Mouse (Mus musculus): Measurements from ENCODE around the gene Hapln4. TPM values are rescaled to one million over a fixed set of nuclear protein-coding genes. Genes with fewer than 3 reads are reported as not detected.

The Hapln4 gene
- polyA plus RNA-seq, 1 experiment, result 0.28 TPM

DNA sequence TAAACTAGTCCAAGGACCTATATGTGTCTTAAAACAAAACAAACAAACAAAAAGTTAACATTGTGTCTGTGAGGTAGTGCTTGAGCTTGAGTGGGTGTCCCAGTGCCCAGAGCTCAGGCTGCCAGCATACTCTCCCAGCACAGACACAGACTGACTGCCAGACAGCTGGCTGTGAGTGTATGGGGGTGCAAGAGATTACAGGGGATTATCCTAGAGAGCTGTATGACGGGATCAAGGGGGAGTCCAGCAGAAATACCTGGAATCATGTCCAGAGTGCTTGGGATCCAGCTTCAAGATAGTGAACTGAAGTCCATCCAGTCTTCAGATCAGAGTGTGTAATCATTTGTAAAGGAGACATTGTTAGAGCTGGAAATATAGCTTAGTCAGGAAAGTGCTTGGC lies 25.5 kb upstream of the Hapln4 start:
- Histone ChIP-seq H3K4me3 (ENCODE audit: extremely low read depth, insufficient read depth, insufficient read length) (no peak overlapping the region), H3K36me3 (ENCODE audit: control insufficient read depth, insufficient read depth, low read length) (peaks cover 44% of the 10 kb centered on the region), H3K27ac (ENCODE audit: insufficient read depth, low read length) (no peak overlapping the region), H3K4me1 (ENCODE audit: control insufficient read depth, insufficient read depth, insufficient read length) (no peaks in the 10 kb centered on the region), H3K27me3 (ENCODE audit: control insufficient read depth, insufficient read depth, low read length) (no peaks in the 10 kb centered on the region)
- no peak for TF ChIP-seq POLR2A (IDR thresholded peaks at IDR 0.05; ENCODE audit: low read depth, low read length)
- no peak for TF ChIP-seq CTCF (IDR thresholded peaks at IDR 0.05; ENCODE audit: extremely low read depth, insufficient read depth, insufficient read length, insufficient replicate concordance)
- no peak for DNase-seq (ENCODE audit: low read depth in 1 of 2, low spot score in 2 of 2)
- WGBS, result 95% methylated on average over 1 of the region's 1 CpGs

GRCm38 (mm10) chr8:70071836-70072440 lies 11.3 kb upstream of the Hapln4 start:
- DNase-seq (ENCODE audit: low read depth in 1 of 2, low spot score in 2 of 2), result no peak
- Histone ChIP-seq H3K4me3 (ENCODE audit: extremely low read depth, insufficient read depth, insufficient read length) (no peak overlapping the region), H3K36me3 (ENCODE audit: control insufficient read depth, insufficient read depth, low read length) (peaks cover 21% of the 10 kb centered on the region), H3K27me3 (ENCODE audit: control insufficient read depth, insufficient read depth, low read length) (no peaks in the 10 kb centered on the region), H3K4me1 (ENCODE audit: control insufficient read depth, insufficient read depth, insufficient read length) (peaks cover 3% of the 10 kb centered on the region; the same call in 1 of the 2 replicates), H3K27ac (ENCODE audit: insufficient read depth, low read length) (no peak overlapping the region)
- TF ChIP-seq POLR2A (IDR thresholded peaks at IDR 0.05; ENCODE audit: low read depth, low read length) (no peak), CTCF (IDR thresholded peaks at IDR 0.05; ENCODE audit: extremely low read depth, insufficient read depth, insufficient read length, insufficient replicate concordance) (no peak)
- 92% methylated on average over 2 of the region's 2 CpGs for WGBS

- DNase-seq (ENCODE audit: low read depth in 1 of 2, low spot score in 2 of 2), result no peak
- 16% methylated on average over 24 of the region's 27 CpGs for WGBS
- TF ChIP-seq CTCF (IDR thresholded peaks at IDR 0.05; ENCODE audit: extremely low read depth, insufficient read depth, insufficient read length, insufficient replicate concordance), result no peak
- TF ChIP-seq POLR2A (IDR thresholded peaks at IDR 0.05; ENCODE audit: low read depth, low read length), result no peak
- no peaks in the 10 kb centered on the region for H3K27me3 ChIP-seq (ENCODE audit: control insufficient read depth, insufficient read depth, low read length)
- no peak within 1 kb of the TSS for H3K27ac ChIP-seq (ENCODE audit: insufficient read depth, low read length)
- H3K4me3 ChIP-seq (ENCODE audit: extremely low read depth, insufficient read depth, insufficient read length), result no peak within 1 kb of the TSS
- peaks cover 20% of the 10 kb centered on the region for H3K36me3 ChIP-seq (ENCODE audit: control insufficient read depth, insufficient read depth, low read length)
- peaks cover 3% of the 10 kb centered on the region; the same call in 1 of the 2 replicates for H3K4me1 ChIP-seq (ENCODE audit: control insufficient read depth, insufficient read depth, insufficient read length)
Observed at GRCm38 (mm10) chr8:70072441-70073069, 10.7 kb upstream of the Hapln4 start, which contains the start of gene Tm6sf2. TSS of gene Tm6sf2 (plus strand) at chr8:70072924.

DNA sequence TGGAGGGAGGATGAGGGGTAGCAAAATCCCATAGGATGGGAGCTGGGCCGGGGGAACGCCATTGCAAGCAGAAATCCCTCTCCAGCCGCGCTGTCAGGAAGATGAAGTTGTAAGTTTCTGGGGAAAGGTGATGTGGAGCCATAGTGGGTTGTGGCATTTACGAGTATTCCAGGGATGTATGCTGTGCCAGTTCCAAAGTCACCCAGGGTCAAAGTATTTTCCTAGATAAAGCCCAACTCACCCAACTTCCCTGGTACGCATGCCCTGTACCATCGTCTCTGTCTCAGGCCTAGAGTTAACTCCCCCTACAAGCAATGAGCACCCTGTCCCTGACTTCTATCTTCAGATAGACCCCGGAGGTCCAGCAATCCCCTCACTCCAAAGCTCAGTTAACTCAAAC lies 10.1 kb upstream of the Hapln4 start:
- Histone ChIP-seq H3K4me3 (ENCODE audit: extremely low read depth, insufficient read depth, insufficient read length) (no peak overlapping the region), H3K27ac (ENCODE audit: insufficient read depth, low read length) (no peak overlapping the region), H3K36me3 (ENCODE audit: control insufficient read depth, insufficient read depth, low read length) (peaks cover 17% of the 10 kb centered on the region), H3K27me3 (ENCODE audit: control insufficient read depth, insufficient read depth, low read length) (no peaks in the 10 kb centered on the region), H3K4me1 (ENCODE audit: control insufficient read depth, insufficient read depth, insufficient read length) (peaks cover 3% of the 10 kb centered on the region; the same call in 1 of the 2 replicates)
- WGBS, result 71% methylated on average over 8 of the region's 8 CpGs
- no peak for DNase-seq (ENCODE audit: low read depth in 1 of 2, low spot score in 2 of 2)
- TF ChIP-seq POLR2A (IDR thresholded peaks at IDR 0.05; ENCODE audit: low read depth, low read length), result no peak
- TF ChIP-seq CTCF (IDR thresholded peaks at IDR 0.05; ENCODE audit: extremely low read depth, insufficient read depth, insufficient read length, insufficient replicate concordance), result no peak

GRCm38 (mm10) chr8:70073682-70074081 lies 9.6 kb upstream of the Hapln4 start:
- Histone ChIP-seq H3K4me3 (ENCODE audit: extremely low read depth, insufficient read depth, insufficient read length) (no peak overlapping the region), H3K27ac (ENCODE audit: insufficient read depth, low read length) (no peak overlapping the region), H3K4me1 (ENCODE audit: control insufficient read depth, insufficient read depth, insufficient read length) (peaks cover 3% of the 10 kb centered on the region; the same call in 1 of the 2 replicates), H3K27me3 (ENCODE audit: control insufficient read depth, insufficient read depth, low read length) (no peaks in the 10 kb centered on the region), H3K36me3 (ENCODE audit: control insufficient read depth, insufficient read depth, low read length) (peaks cover 17% of the 10 kb centered on the region)
- WGBS, result 10% methylated on average over 1 of the region's 1 CpGs
- DNase-seq (ENCODE audit: low read depth in 1 of 2, low spot score in 2 of 2), result no peak
- TF ChIP-seq POLR2A (IDR thresholded peaks at IDR 0.05; ENCODE audit: low read depth, low read length), result no peak
- TF ChIP-seq CTCF (IDR thresholded peaks at IDR 0.05; ENCODE audit: extremely low read depth, insufficient read depth, insufficient read length, insufficient replicate concordance), result no peak

DNA sequence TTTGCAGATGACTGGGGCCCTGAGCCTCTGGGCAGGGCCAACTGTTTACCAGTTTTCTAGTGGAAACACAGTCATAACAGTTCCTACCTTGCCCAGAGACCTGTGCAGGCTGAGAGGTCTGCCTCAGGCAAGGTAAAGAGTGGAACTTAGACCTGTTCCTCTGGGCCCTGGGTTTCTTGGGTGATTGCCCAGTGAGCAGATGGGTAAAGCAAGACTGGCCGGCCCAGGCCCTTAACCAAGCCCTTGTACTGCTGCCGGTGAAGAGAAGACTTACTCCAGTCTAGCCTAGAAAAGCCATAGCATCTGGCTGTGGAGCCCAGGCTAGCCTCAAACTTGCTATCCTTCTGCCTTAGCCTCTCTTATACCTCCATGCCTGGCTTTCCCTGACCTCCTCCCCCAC lies 1.3 kb upstream of the Hapln4 start:
- WGBS, result 92% methylated on average over 2 of the region's 2 CpGs
- no peak for DNase-seq (ENCODE audit: low read depth in 1 of 2, low spot score in 2 of 2)
- Histone ChIP-seq H3K27ac (ENCODE audit: insufficient read depth, low read length) (no peak overlapping the region), H3K4me3 (ENCODE audit: extremely low read depth, insufficient read depth, insufficient read length) (no peak overlapping the region), H3K27me3 (ENCODE audit: control insufficient read depth, insufficient read depth, low read length) (peaks cover 9% of the 10 kb centered on the region), H3K4me1 (ENCODE audit: control insufficient read depth, insufficient read depth, insufficient read length) (peaks cover 2% of the 10 kb centered on the region; the same call in 1 of the 2 replicates), H3K36me3 (ENCODE audit: control insufficient read depth, insufficient read depth, low read length) (no peaks in the 10 kb centered on the region)
- no peak for TF ChIP-seq POLR2A (IDR thresholded peaks at IDR 0.05; ENCODE audit: low read depth, low read length)
- TF ChIP-seq CTCF (IDR thresholded peaks at IDR 0.05; ENCODE audit: extremely low read depth, insufficient read depth, insufficient read length, insufficient replicate concordance), result no peak
